Mouse (Mus musculus): ENCODE results near the gene Pigz. TPM values are rescaled to one million over a fixed set of nuclear protein-coding genes. Genes with fewer than 3 reads are reported as not detected.

Pigz gene
- polyA plus RNA-seq (2015; fragmentation: Illumina TruSeq; extraction: RNeasy Lipid Tissue Mini Kit (QIAGEN cat#74804); ENCODE audit: low read depth, low replicate concordance) = 20.3 TPM

GRCm38 (mm10) chr16:31933751-31934549 is at the start of gene Pigz:
TSS of gene Pigz (plus strand) at chr16:31933851.

GRCm38 (mm10) chr16:31948345-31948774 is 14.7 kb downstream of the Pigz start, which contains the start of the genes 0610012G03Rik and Ncbp2:
TSS of gene 0610012G03Rik (minus strand) at chr16:31948494.
TSS of gene Ncbp2 (plus strand) at chr16:31948513.

Other genes starting within 250 kb of the Pigz start
- gene Meltf, start 55.0 kb upstream of the Pigz start, polyA plus RNA-seq (2015; fragmentation: Illumina TruSeq; extraction: RNeasy Lipid Tissue Mini Kit (QIAGEN cat#74804); ENCODE audit: low read depth, low replicate concordance) = 0.58 TPM
- 48.2 TPM for gene 0610012G03Rik, start 14.6 kb downstream of the Pigz start, polyA plus RNA-seq (2015; fragmentation: Illumina TruSeq; extraction: RNeasy Lipid Tissue Mini Kit (QIAGEN cat#74804); ENCODE audit: low read depth, low replicate concordance)
- gene Ncbp2, start 14.7 kb downstream of the Pigz start, polyA plus RNA-seq (2015; fragmentation: Illumina TruSeq; extraction: RNeasy Lipid Tissue Mini Kit (QIAGEN cat#74804); ENCODE audit: low read depth, low replicate concordance) = 63.4 TPM
- 31.2 TPM for gene Senp5, start 69.4 kb downstream of the Pigz start, polyA plus RNA-seq (2015; fragmentation: Illumina TruSeq; extraction: RNeasy Lipid Tissue Mini Kit (QIAGEN cat#74804); ENCODE audit: low read depth, low replicate concordance)
- 21.2 TPM for gene Pak2, start 145.5 kb downstream of the Pigz start, polyA plus RNA-seq (2015; fragmentation: Illumina TruSeq; extraction: RNeasy Lipid Tissue Mini Kit (QIAGEN cat#74804); ENCODE audit: low read depth, low replicate concordance)
- gene Pigx, start 165.9 kb downstream of the Pigz start, polyA plus RNA-seq (2015; fragmentation: Illumina TruSeq; extraction: RNeasy Lipid Tissue Mini Kit (QIAGEN cat#74804); ENCODE audit: low read depth, low replicate concordance) = 36.6 TPM
- 96.5 TPM for gene Cep19, start 165.9 kb downstream of the Pigz start, polyA plus RNA-seq (2015; fragmentation: Illumina TruSeq; extraction: RNeasy Lipid Tissue Mini Kit (QIAGEN cat#74804); ENCODE audit: low read depth, low replicate concordance)
- gene Nrros, start 231.7 kb downstream of the Pigz start, polyA plus RNA-seq (2015; fragmentation: Illumina TruSeq; extraction: RNeasy Lipid Tissue Mini Kit (QIAGEN cat#74804); ENCODE audit: low read depth, low replicate concordance) = 5.6 TPM
- gene Bex6, start 246.0 kb downstream of the Pigz start, polyA plus RNA-seq (2015; fragmentation: Illumina TruSeq; extraction: RNeasy Lipid Tissue Mini Kit (QIAGEN cat#74804); ENCODE audit: low read depth, low replicate concordance) = not detected

All from brain, adult 10 weeks (tissue).